Mouse (Mus musculus) olfactory bulb, adult 2 months (tissue): ENCODE results near the gene Prelp.

Experiments used
- CTCF ChIP-seq: fragments of 200-500 bp; IDR thresholded peaks from 2 replicates; pipeline ENCODE4 v1.5.1; 2012; ENCODE audit warnings: low read depth, mild to moderate bottlenecking, low read length, moderate library complexity; ENCODE audit not compliant: insufficient read depth
- POLR2A ChIP-seq: fragments of 200-500 bp; IDR thresholded peaks from 2 replicates; pipeline ENCODE4 v1.6.1; 2012; ENCODE audit warnings: mild to moderate bottlenecking, low read depth, low read length, moderate library complexity; ENCODE audit not compliant: insufficient read depth

DNA sequence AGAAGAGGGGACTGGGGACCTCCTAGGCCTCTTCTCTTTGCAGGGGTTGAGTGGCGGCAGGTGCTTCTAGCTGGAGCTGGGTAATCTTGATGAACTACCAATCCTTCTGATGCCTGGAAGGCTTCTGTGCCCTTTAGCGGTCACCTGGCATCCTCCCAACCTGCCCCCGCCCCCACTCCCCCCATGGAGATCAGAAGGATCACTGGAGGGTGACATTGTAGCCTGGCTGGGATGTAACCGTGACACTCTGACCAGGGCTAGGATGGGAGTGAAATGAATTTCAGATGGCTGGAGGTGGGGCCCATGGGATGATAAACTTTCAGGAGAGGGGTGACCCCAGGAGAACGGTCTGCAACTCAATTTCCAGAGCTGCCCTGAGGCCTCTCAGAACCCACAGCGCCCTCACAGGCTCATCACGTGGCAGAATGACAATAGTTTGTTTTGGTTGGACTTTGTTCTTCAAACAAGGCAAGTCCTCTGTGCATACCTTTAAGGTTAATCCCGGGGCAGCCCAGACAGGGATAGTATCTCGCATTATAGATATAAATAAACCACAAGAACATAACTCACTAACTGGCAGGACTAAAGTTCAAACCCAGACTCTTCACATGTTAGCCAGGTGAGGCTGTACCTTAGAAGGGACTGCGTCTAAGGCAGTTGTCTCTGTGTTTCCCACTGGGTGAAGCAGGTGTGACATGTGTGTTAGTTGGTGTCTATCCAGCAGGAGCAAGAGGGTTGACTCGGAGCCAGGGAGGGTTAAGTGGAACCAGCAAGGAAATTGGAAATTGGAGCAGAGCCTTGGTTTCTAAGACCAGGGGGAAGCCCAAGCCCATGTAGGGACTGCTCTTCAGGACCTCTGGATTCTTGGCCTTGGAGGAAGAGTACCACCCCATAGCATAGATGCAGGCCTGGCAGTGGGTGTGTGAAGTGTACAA, 38.7 kb downstream of the Prelp start:
- TF ChIP-seq CTCF = no peak
- no peak for TF ChIP-seq POLR2A
